Mouse (Mus musculus): ENCODE measurements around the gene Ankrd42.

Ankrd42 gene

GRCm38 (mm10) chr7:92560986-92561876 is 75.7 kb downstream of the Ankrd42 start, which contains the start of gene Ccdc90b:
TSS of gene Ccdc90b (plus strand) at chr7:92561149.
- DNase-seq: peak; percentile 95

GRCm38 (mm10) chr7:92558744-92559143 is 78.2 kb downstream of the Ankrd42 start:
- no peak for DNase-seq

- DNase-seq: peak; percentile 77
Measured at GRCm38 (mm10) chr7:92550990-92551392, 86.0 kb downstream of the Ankrd42 start.

- no peak for DNase-seq
Measured at GRCm38 (mm10) chr7:92550248-92550989, 86.5 kb downstream of the Ankrd42 start.

GRCm38 (mm10) chr7:92546763-92547162 is 90.2 kb downstream of the Ankrd42 start:
- no peak for DNase-seq

- peak; percentile 12 for DNase-seq
Measured at GRCm38 (mm10) chr7:92532351-92533036, 104.4 kb downstream of the Ankrd42 start.
